Mouse (Mus musculus) hindbrain, postnatal 0 days (tissue): ENCODE data around the gene Shisa2. TPM values are rescaled to one million over a fixed set of nuclear protein-coding genes. Genes with fewer than 3 reads are reported as not detected.

Experiments
- ATAC-seq: fragments of 200-750 bp; cut with Nextera tagmentation; 2 replicates; pipeline ENCODE4 v1.8.0; 2017; ENCODE audit warnings: mild to moderate bottlenecking, moderate TSS enrichment, moderate library complexity
- DNase-seq: peaks from one replicate; pipeline ENCODE4 v3.0.0-alpha.2; 2015; ENCODE audit warnings: low spot score
- H3K27ac ChIP-seq: fragments of 300-500 bp; sonication (generic); 2 replicates; pipeline ENCODE4 v1.5.1; 2014; ENCODE audit warnings: mild to moderate bottlenecking
- H3K27me3 ChIP-seq: fragments of 300-500 bp; sonication (generic); 2 replicates; pipeline ENCODE4 v1.6.1; 2014; ENCODE audit warnings: low read length, mixed read lengths; ENCODE audit not compliant: insufficient read depth
- H3K36me3 ChIP-seq: fragments of 300-500 bp; sonication (generic); 2 replicates; pipeline ENCODE4 v1.6.1; 2014; ENCODE audit warnings: low read length, mixed read lengths; ENCODE audit not compliant: insufficient read depth
- H3K4me1 ChIP-seq: fragments of 300-500 bp; sonication (generic); 2 replicates; pipeline ENCODE4 v1.6.1; 2014; ENCODE audit warnings: antibody characterized with exemption, low read length, mixed read lengths; ENCODE audit not compliant: insufficient read depth
- H3K4me2 ChIP-seq: fragments of 300-500 bp; sonication (generic); 2 replicates; pipeline ENCODE4 v1.6.1; 2014; ENCODE audit warnings: low read depth, mild to moderate bottlenecking, low read length, moderate library complexity, mixed read lengths
- H3K4me3 ChIP-seq: fragments of 300-500 bp; sonication (generic); 2 replicates; pipeline ENCODE4 v1.5.1; 2014; ENCODE audit warnings: low read length
- H3K9ac ChIP-seq: fragments of 300-500 bp; sonication (generic); replicated peaks from 2 replicates; pipeline ENCODE4 v1.6.1; 2014; ENCODE audit warnings: mild to moderate bottlenecking, low read length, moderate library complexity, mixed read lengths
- H3K9me3 ChIP-seq: fragments of 300-500 bp; sonication (generic); 2 replicates; pipeline ENCODE4 v1.6.1; 2016; ENCODE audit warnings: low read length, mixed read lengths
- CTCF ChIP-seq: IDR thresholded peaks from 2 replicates; pipeline ENCODE4 v1.5.1; 2016; ENCODE audit warnings: antibody characterized with exemption, control low read depth, low read depth
- WGBS: fragments of 180-500 bp; shearing (Covaris S2); extraction: QIAGEN DNeasy Blood & Tissue Kit; methylation state at CpG from one replicate; pipeline ENCODE4 v1.1.7; 2014; 5-methylcytosine and 5-hydroxymethylcytosine counted together
- polyA plus RNA-seq: library from polyadenylated mRNA; unstranded; fragments of >200 nt; fragmentation: Nextera tagmentation; extraction: Ambion mirVana; gene quantifications from 2 replicates; pipeline ENCODE4 v1.2.1, GENCODE M21; 2015
- total RNA-seq: library from RNA; depleted of rRNA; stranded (reverse); fragments of >200 nt; gene quantifications from 2 replicates; pipeline ENCODE4 v1.2.3, GENCODE M21; 2014

Shisa2 gene
- total and polyA plus RNA-seq, 2 experiments from 2014 or later: 3.9 to 13.7 TPM

DNA sequence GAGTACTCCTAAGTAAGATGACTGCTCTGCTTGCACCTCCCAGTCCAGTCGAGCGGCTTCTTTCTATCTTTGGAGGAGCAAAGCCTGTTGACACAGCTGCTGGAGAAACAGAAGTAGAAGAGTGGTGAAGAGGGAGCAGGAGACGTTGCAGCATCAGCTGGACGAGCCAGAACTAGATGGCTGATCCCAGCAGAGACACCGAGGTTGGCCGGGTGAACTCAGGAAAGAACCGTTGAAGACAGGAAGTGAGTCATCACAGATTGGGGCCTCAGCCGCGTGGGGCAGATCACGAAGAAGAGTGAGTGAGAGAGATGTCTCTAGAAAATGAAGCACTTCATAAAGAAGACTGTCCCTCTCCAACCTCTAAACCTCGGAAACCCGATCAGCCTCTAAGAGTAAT is 18.5 kb downstream of the Shisa2 start:
- Histone ChIP-seq H3K9me3 (no peaks in the 10 kb centered on the region), H3K27me3 (no peaks in the 10 kb centered on the region), H3K4me2 (no peak overlapping the region), H3K9ac (no peak overlapping the region), H3K27ac (no peak overlapping the region), H3K4me1 (no peaks in the 10 kb centered on the region), H3K4me3 (no peak overlapping the region), H3K36me3 (no peaks in the 10 kb centered on the region)
- WGBS: 81% methylated on average over 12 of the region's 12 CpGs
- no peak for TF ChIP-seq CTCF
- ATAC-seq: no peak
- no peak for DNase-seq

DNA sequence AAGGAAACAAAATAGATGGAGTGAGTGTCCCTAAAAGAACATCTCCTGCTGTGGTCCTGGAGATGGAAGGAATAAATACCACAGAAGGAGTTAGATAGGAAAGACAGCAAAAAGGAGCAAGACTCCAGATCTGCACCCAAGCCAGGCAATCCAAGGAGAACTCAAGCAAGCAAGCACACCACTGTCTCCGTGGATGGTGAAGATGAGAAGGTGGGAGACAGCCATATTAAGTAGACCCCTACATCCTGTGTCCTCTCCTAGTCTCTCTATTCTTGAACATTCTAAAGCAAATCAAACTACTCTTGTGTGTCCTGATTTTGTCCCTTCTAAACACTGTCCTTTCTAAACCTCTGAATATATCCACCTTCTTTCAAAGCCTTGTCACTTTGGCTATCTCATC is 19.1 kb downstream of the Shisa2 start:
- H3K4me1 ChIP-seq: no peaks in the 10 kb centered on the region
- DNase-seq (no peak), ATAC-seq (no peak)
- H3K9ac ChIP-seq: no peak overlapping the region
- no peaks in the 10 kb centered on the region for H3K36me3 ChIP-seq
- TF ChIP-seq CTCF: no peak
- H3K4me2 ChIP-seq: no peak overlapping the region
- H3K9me3 ChIP-seq: no peaks in the 10 kb centered on the region
- no peak overlapping the region for H3K27ac ChIP-seq
- no peaks in the 10 kb centered on the region for H3K27me3 ChIP-seq
- H3K4me3 ChIP-seq: no peak overlapping the region
- WGBS: 94% methylated on average over 1 of the region's 1 CpGs

DNA sequence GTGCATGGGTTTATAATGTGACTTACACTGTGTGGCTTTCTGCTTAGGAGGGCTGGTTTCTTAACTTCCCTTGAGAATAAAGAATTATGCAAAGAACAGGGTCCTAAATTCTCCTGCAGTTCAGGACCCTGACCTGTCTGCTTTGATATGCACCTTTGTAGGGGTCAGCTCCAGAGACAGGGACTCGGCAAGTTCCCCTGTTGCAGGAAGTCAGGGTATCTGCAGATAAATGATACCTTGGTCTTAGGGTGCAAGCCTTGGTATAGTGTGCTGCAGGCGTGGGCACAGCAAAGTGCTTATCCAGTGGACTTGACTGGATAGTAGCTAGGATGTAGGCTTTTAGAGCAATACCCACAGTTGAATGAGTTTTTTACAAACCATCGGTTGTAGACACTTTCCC is 19.8 kb downstream of the Shisa2 start:
- Histone ChIP-seq H3K9ac (no peak overlapping the region), H3K27ac (no peak overlapping the region), H3K4me3 (no peak overlapping the region), H3K4me1 (no peaks in the 10 kb centered on the region), H3K36me3 (no peaks in the 10 kb centered on the region), H3K27me3 (no peaks in the 10 kb centered on the region), H3K4me2 (no peak overlapping the region), H3K9me3 (no peaks in the 10 kb centered on the region)
- no peak for DNase-seq
- no peak for ATAC-seq
- 80% methylated on average over 3 of the region's 3 CpGs for WGBS
- no peak for TF ChIP-seq CTCF

DNA sequence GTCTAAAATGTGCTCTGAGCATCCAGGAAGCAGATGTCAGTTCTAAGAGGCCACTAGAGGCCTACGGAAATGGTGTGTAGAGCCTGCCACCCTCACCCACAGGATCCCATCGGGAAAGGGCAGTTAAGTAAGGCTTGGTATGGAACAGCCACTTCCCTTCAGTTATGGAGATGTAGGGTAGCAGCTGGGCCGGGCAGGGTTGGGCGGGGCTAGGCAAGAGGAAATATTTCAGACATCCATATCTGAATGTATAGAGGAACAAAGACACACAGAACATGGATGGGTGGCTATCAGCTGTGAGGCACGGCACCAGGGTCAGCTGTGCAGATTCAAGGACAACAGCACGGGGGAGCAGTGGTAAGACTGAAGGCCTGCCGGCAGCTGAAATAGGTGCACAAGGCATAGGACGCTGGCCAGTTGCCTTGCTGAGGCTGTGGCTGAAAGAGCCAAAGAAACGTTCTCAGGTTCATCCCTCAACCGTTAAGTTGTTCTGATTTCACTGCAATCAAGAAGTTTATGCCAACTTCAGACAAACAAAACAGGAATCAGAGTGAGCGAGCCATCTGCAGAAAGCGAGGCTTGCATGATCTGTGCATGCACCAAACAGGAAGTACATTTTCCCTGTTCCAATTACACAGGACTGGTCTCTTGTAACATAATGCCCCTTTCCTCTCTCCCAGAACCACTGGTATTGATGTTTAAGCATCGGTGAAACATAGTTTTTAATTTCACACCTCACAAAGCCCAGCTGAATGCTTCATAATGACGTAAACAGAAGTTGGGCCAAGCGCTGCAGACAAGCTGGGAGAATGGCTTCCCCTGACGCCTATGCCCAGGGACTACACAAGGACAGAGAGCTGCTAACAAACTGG is 22.0 kb downstream of the Shisa2 start:
- Histone ChIP-seq H3K4me3 (no peak overlapping the region), H3K27ac (no peak overlapping the region), H3K27me3 (no peaks in the 10 kb centered on the region), H3K4me2 (no peak overlapping the region), H3K36me3 (no peaks in the 10 kb centered on the region), H3K9ac (no peak overlapping the region), H3K9me3 (no peaks in the 10 kb centered on the region), H3K4me1 (no peaks in the 10 kb centered on the region)
- no peak for ATAC-seq
- TF ChIP-seq CTCF: no peak
- WGBS: 73% methylated on average over 16 of the region's 16 CpGs
- DNase-seq: no peak

DNA sequence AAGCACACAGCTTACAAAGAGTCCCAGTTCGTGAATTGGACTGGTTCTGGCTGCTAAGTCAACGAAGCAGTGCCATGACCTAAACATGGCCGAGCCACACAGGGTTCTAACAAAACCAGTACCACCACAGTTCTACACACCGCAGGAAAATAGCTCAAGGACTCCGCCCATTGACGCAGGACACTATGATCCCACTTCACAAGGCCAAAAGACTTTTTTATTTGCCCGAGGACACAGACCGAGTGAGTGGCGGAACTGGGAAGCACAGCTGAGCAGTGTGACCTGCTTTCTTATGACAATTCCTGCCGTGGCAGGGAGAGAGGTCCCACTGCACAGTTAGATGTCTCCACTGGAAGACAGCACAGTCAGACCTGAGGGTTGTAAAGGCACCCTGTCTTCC is 23.5 kb downstream of the Shisa2 start:
- H3K27me3 ChIP-seq: no peaks in the 10 kb centered on the region
- WGBS: 83% methylated on average over 10 of the region's 10 CpGs
- H3K4me2 ChIP-seq: no peak overlapping the region
- ATAC-seq: 0 out of 2 replicates have a peak, but pooled peaks have one; percentile 24
- DNase-seq: no peak
- no peak overlapping the region for H3K27ac ChIP-seq
- H3K4me3 ChIP-seq: no peak overlapping the region
- no peaks in the 10 kb centered on the region for H3K36me3 ChIP-seq
- H3K4me1 ChIP-seq: no peaks in the 10 kb centered on the region
- TF ChIP-seq CTCF: no peak
- no peak overlapping the region for H3K9ac ChIP-seq
- no peaks in the 10 kb centered on the region for H3K9me3 ChIP-seq

DNA sequence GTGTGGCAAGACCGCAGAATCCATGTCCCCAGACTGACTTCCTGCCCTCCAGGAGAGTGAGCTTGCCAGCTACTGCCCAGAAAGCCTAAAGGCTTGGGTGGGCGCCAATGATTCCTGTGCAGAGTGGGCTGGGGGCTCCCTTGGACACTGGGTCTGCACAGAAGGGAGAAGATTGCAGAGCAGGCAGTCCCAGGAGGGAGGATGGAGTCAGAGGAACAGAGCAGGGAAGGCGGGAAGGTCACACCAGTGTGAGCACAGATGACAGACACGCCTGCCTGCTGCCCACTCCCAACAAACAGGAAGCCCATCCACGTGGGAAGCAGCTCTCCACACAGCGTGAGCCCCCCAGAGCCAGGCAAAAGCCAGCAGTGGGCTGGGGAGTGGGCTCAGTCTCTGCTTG is 24.2 kb downstream of the Shisa2 start:
- no peak overlapping the region for H3K27ac ChIP-seq
- ATAC-seq (peak; percentile 57; the same call in 1 of the 2 replicates), DNase-seq (peak; percentile 36)
- H3K36me3 ChIP-seq: no peaks in the 10 kb centered on the region
- TF ChIP-seq CTCF: no peak
- H3K9ac ChIP-seq: no peak overlapping the region
- no peaks in the 10 kb centered on the region for H3K4me1 ChIP-seq
- H3K4me3 ChIP-seq: no peak overlapping the region
- WGBS: 61% methylated on average over 6 of the region's 6 CpGs
- H3K4me2 ChIP-seq: no peak overlapping the region
- H3K9me3 ChIP-seq: no peaks in the 10 kb centered on the region
- no peaks in the 10 kb centered on the region for H3K27me3 ChIP-seq

DNA sequence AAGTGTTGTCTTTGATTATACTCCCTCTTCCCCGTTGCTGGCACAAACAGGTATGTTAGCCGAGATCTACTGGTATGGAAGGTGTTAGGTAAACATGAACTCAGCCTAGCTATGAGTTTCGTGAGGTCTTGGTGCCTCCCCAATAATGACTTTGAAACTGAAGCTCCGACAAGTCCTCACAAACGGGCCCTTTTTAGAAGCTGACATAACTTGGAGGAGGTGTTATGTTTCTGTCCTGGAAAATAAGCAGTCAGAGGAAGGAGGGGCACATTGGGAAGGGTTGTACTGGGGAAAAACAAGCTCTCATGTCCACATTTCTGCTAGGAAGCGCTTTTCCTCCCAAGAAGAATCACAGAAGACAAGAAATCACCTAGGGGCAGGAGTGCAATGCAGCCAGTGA is 31.5 kb downstream of the Shisa2 start:
- H3K27ac ChIP-seq: no peak overlapping the region
- no peak for DNase-seq
- no peaks in the 10 kb centered on the region for H3K9me3 ChIP-seq
- no peak overlapping the region for H3K9ac ChIP-seq
- no peak overlapping the region for H3K4me2 ChIP-seq
- no peaks in the 10 kb centered on the region for H3K27me3 ChIP-seq
- no peaks in the 10 kb centered on the region for H3K4me1 ChIP-seq
- 84% methylated on average over 6 of the region's 6 CpGs for WGBS
- ATAC-seq: no peak
- H3K36me3 ChIP-seq: no peaks in the 10 kb centered on the region
- H3K4me3 ChIP-seq: no peak overlapping the region
- TF ChIP-seq CTCF: no peak
